In genomic region chr12:102601847-102602246, GRCm38 (mm10) we compare ENCODE assay signal across 14 mouse cellular contexts. TPM values are rescaled to one million over a fixed set of nuclear protein-coding genes. Genes with fewer than 3 reads are reported as not detected.
DNase-seq lines count a peak whose midpoint lies in the region; ATAC-seq lines count a peak whose summit lies in the region.
"Had no signal": no experiment of that assay in that cellular context is flagged by ENCODE, and none has a peak within 500 bp of the region (broad histone marks: within the 10 kb centered on the region; RNA-seq: fewer than 3 reads in every experiment).

No protein-coding gene starts in this region.

- DNase-seq in embryo, embryonic 10 days (ENCODE audit: low spot score) = peak; percentile 11
- no peak for DNase-seq in embryo, embryonic 9.5 days (ENCODE audit: extremely low spot score)
- DNase-seq in frontal cortex, postnatal 14 days (ENCODE audit: low spot score in 2 of 2) = no peak
- DNase-seq in urinary bladder, adult 2 months (ENCODE audit: low spot score) = no peak
- DNase-seq: liver; thymus, postnatal 36 days had no signal

- no peak overlapping the region for H3K4me3 ChIP-seq in embryonic facial prominence, embryonic 13.5 days
- no peak overlapping the region for H3K4me3 ChIP-seq in hindbrain, embryonic 16.5 days (ENCODE audit: low read length)
- no peak overlapping the region for H3K4me3 ChIP-seq in midbrain, embryonic 15.5 days
- H3K4me3 ChIP-seq: heart, embryonic 12.5 days had no signal

- H3K27ac ChIP-seq in embryonic facial prominence, embryonic 13.5 days = peak overlapping the region; percentile 78
- no peak overlapping the region for H3K27ac ChIP-seq in hindbrain, embryonic 16.5 days (ENCODE audit: low read depth, low read length)
- H3K27ac ChIP-seq in midbrain, embryonic 15.5 days = no peak overlapping the region

- peaks cover 5% of the 10 kb centered on the region; the same call in 1 of the 2 replicates for H3K9me3 ChIP-seq in embryonic facial prominence, embryonic 13.5 days
- H3K9me3 ChIP-seq in hindbrain, embryonic 16.5 days (ENCODE audit: control insufficient read depth, low read length) = no peaks in the 10 kb centered on the region
- H3K9me3 ChIP-seq in midbrain, embryonic 15.5 days = 0 out of 2 replicates have a peak, but pooled peaks cover 5% of the 10 kb centered on the region

- no peaks in the 10 kb centered on the region for H3K27me3 ChIP-seq in embryonic facial prominence, embryonic 13.5 days
- H3K27me3 ChIP-seq in hindbrain, embryonic 16.5 days (replicated peaks; ENCODE audit: control insufficient read depth, insufficient read depth, low read length) = no peaks in the 10 kb centered on the region
- H3K27me3 ChIP-seq in midbrain, embryonic 15.5 days (replicated peaks) = no peaks in the 10 kb centered on the region
- H3K27me3 ChIP-seq: heart, embryonic 12.5 days had no signal

- peak overlapping the region; percentile 49 for H3K9ac ChIP-seq in embryonic facial prominence, embryonic 13.5 days
- H3K9ac ChIP-seq in hindbrain, embryonic 16.5 days (ENCODE audit: low read depth, low read length) = 0 out of 2 replicates have a peak overlapping the region, but pooled peaks have one; percentile 3
- no peak overlapping the region for H3K9ac ChIP-seq in midbrain, embryonic 15.5 days
- H3K9ac ChIP-seq: heart, embryonic 12.5 days had no signal

- 19% methylated on average over 8 of the region's 8 CpGs for whole genome bisulfite sequencing in embryonic facial prominence, embryonic 13.5 days
- WGBS in hindbrain, embryonic 16.5 days = 32% methylated on average over 8 of the region's 8 CpGs
- 28% methylated on average over 8 of the region's 8 CpGs for WGBS in midbrain, embryonic 15.5 days

- ATAC-seq in embryonic facial prominence, embryonic 13.5 days (ENCODE audit: insufficient number of reproducible peaks, insufficient read depth, low FRiP score, low TSS enrichment, low read depth) = peak; percentile 11; the same call in 1 of the 2 replicates
- no peak; the same call in 1 of the 2 replicates for ATAC-seq in hindbrain, embryonic 16.5 days
- 0 out of 2 replicates have a peak, but pooled peaks have one; percentile 21 for ATAC-seq in midbrain, embryonic 15.5 days (replicated peaks)
- ATAC-seq in erythroid progenitor cell, adult 5-6 weeks (replicated peaks; ENCODE audit: low FRiP score, poor library complexity, severe bottlenecking) = no peak
- ATAC-seq: lung, postnatal 0 days had no signal

- peaks cover 46% of the 10 kb centered on the region for H3K4me1 ChIP-seq in embryonic facial prominence, embryonic 13.5 days
- peaks cover 15% of the 10 kb centered on the region for H3K4me1 ChIP-seq in hindbrain, embryonic 16.5 days (ENCODE audit: control insufficient read depth, insufficient read depth, low read depth, low read length)
- peaks cover 26% of the 10 kb centered on the region for H3K4me1 ChIP-seq in midbrain, embryonic 15.5 days

- H3K4me2 ChIP-seq in embryonic facial prominence, embryonic 13.5 days = peak overlapping the region; percentile 27; the same call in 1 of the 2 replicates
- no peak overlapping the region for H3K4me2 ChIP-seq in hindbrain, embryonic 16.5 days (ENCODE audit: low read length)
- H3K4me2 ChIP-seq in midbrain, embryonic 15.5 days = no peak overlapping the region
- H3K4me2 ChIP-seq: heart, embryonic 12.5 days had no signal

- peaks cover 16% of the 10 kb centered on the region for H3K36me3 ChIP-seq in embryonic facial prominence, embryonic 13.5 days
- no peaks in the 10 kb centered on the region for H3K36me3 ChIP-seq in hindbrain, embryonic 16.5 days (ENCODE audit: control insufficient read depth, insufficient read depth, low read length)
- H3K36me3 ChIP-seq in midbrain, embryonic 15.5 days (replicated peaks) = no peaks in the 10 kb centered on the region
- H3K36me3 ChIP-seq: heart, embryonic 12.5 days had no signal

RNA-seq across cellular contexts. Expression of gene Chga, which starts 47.1 kb away (rescaled TPM):
- 3.4 and 4.3 TPM in 2 replicates for polyA plus RNA-seq in embryonic facial prominence, embryonic 13.5 days (2015; fragmentation: Nextera tagmentation; extraction: Ambion mirVana)
- polyA plus RNA-seq in hindbrain, embryonic 16.5 days (2015; fragmentation: Nextera tagmentation; extraction: Ambion mirVana) = 198 and 224 TPM in 2 replicates
- 152 and 155 TPM in 2 replicates for polyA plus RNA-seq in midbrain, embryonic 15.5 days (2015; fragmentation: Nextera tagmentation; extraction: Ambion mirVana)
- 0.19 and 0.35 TPM in 2 replicates for polyA plus RNA-seq in urinary bladder, adult 2 months (2012; rRNA removed)
- not detected in 2 replicates for total RNA-seq in erythroid progenitor cell, adult 5-6 weeks (2015; ENCODE audit: low replicate concordance)
- not detected in 2 replicates for total RNA-seq in erythroid progenitor cell, adult 5-6 weeks (2017; ENCODE audit: low replicate concordance)
- total RNA-seq: gastrocnemius, adult 8-10 months; MEL had no signal

Comparison
In these comparisons a context has a peak if more than half of its experiments do, and no peak if none do; other contexts are left out.
1. ATAC-seq: peak in embryonic facial prominence, embryonic 13.5 days (single experiment) and midbrain, embryonic 15.5 days (single experiment); none in hindbrain, embryonic 16.5 days (single experiment) and erythroid progenitor cell, adult 5-6 weeks (single experiment).
2. RNA of gene Chga, which starts 47.1 kb away (polyA plus RNA-seq): 198 to 224 TPM in hindbrain, embryonic 16.5 days and 152 to 155 TPM in midbrain, embryonic 15.5 days; 3.4 to 4.3 TPM in embryonic facial prominence, embryonic 13.5 days and 0.19 to 0.35 TPM in urinary bladder, adult 2 months; every median in the first group is over 10 times any median in the second.